Mouse (Mus musculus): ENCODE data around the gene Slc35f6. TPM values are rescaled to one million over a fixed set of nuclear protein-coding genes. Genes with fewer than 3 reads are reported as not detected.
A peak's percentile ranks its signal among the peaks of the same experiment; 100 is the strongest.

Slc35f6 gene
- polyA plus RNA-seq, 1 experiment from 2014 or later: 29.5 TPM

DNA sequence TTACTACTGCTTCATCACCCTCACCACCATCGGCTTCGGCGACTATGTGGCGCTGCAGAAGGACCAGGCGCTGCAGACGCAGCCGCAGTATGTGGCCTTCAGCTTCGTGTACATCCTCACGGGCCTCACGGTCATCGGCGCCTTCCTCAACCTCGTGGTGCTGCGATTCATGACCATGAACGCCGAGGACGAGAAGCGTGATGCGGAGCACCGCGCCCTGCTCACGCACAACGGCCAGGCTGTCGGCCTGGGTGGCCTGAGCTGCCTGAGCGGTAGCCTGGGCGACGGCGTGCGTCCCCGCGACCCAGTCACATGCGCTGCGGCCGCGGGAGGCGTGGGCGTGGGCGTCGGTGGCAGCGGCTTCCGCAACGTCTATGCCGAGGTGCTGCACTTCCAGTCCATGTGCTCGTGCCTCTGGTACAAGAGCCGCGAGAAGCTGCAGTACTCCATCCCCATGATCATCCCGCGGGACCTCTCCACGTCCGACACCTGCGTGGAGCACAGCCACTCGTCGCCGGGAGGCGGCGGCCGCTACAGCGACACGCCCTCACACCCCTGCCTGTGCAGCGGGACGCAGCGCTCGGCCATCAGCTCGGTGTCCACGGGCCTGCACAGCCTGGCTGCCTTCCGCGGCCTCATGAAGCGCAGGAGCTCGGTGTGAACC lies 25.4 kb upstream of the Slc35f6 start:
- Histone ChIP-seq H3K27ac (no peak overlapping the region), H3K9me3 (no peaks in the 10 kb centered on the region), H3K36me3 (no peaks in the 10 kb centered on the region), H3K4me2 (replicated peaks) (peak overlapping the region; percentile 78), H3K27me3 (peaks cover 47% of the 10 kb centered on the region), H3K4me3 (replicated peaks) (peak overlapping the region; percentile 40), H3K9ac (replicated peaks) (peak overlapping the region; percentile 63), H3K4me1 (replicated peaks) (peaks cover 19% of the 10 kb centered on the region)
- ATAC-seq: peak; percentile 74
- WGBS: 2% methylated on average over 69 of the region's 69 CpGs

- Histone ChIP-seq H3K9me3 (no peaks in the 10 kb centered on the region), H3K27ac (no peak overlapping the region), H3K4me3 (replicated peaks) (peak overlapping the region; percentile 40), H3K27me3 (peaks cover 47% of the 10 kb centered on the region), H3K4me1 (replicated peaks) (peaks cover 16% of the 10 kb centered on the region), H3K36me3 (no peaks in the 10 kb centered on the region), H3K4me2 (replicated peaks) (peak overlapping the region; percentile 78), H3K9ac (replicated peaks) (peak overlapping the region; percentile 63; the same call in 1 of the 2 replicates)
- WGBS: 3% methylated on average over 10 of the region's 10 CpGs
- ATAC-seq: no peak
Observed at GRCm38 (mm10) chr5:30622841-30623185, 24.9 kb upstream of the Slc35f6 start.

DNA sequence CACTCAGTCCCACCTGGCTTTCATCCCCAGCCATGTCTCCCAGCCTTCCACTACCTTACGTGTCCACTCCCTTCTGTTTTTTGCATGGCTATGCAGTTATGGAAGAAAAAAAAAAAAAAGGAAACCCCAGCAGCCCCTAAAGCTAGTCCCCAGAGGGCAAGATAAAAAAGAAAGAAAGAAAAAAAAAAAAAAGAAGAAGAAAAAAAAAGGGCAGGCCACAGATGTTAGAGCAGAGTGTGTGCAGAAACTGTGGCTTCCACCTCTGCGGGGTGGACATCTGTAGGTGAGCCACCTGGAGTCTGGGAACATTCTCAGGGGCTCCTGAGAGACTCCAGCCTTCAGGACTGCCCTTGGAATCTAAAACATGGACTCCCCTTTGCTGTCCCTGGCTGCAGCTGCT lies 24.4 kb upstream of the Slc35f6 start:
- Histone ChIP-seq H3K9ac (replicated peaks) (no peak overlapping the region), H3K4me2 (replicated peaks) (peak overlapping the region; percentile 78; the same call in 1 of the 2 replicates), H3K4me1 (replicated peaks) (peaks cover 14% of the 10 kb centered on the region), H3K36me3 (no peaks in the 10 kb centered on the region), H3K9me3 (no peaks in the 10 kb centered on the region), H3K27ac (no peak overlapping the region), H3K27me3 (peaks cover 47% of the 10 kb centered on the region), H3K4me3 (replicated peaks) (no peak overlapping the region)
- WGBS: 56% methylated on average over 2 of the region's 2 CpGs
- no peak for ATAC-seq

GRCm38 (mm10) chr5:30624311-30624710 lies 23.4 kb upstream of the Slc35f6 start:
- whole genome bisulfite sequencing: 37% methylated on average over 1 of the region's 1 CpGs
- Histone ChIP-seq H3K9ac (replicated peaks) (no peak overlapping the region), H3K9me3 (no peaks in the 10 kb centered on the region), H3K27me3 (peaks cover 47% of the 10 kb centered on the region), H3K4me3 (replicated peaks) (no peak overlapping the region), H3K36me3 (no peaks in the 10 kb centered on the region), H3K4me2 (replicated peaks) (no peak overlapping the region), H3K4me1 (replicated peaks) (peaks cover 14% of the 10 kb centered on the region), H3K27ac (no peak overlapping the region)
- no peak for ATAC-seq

DNA sequence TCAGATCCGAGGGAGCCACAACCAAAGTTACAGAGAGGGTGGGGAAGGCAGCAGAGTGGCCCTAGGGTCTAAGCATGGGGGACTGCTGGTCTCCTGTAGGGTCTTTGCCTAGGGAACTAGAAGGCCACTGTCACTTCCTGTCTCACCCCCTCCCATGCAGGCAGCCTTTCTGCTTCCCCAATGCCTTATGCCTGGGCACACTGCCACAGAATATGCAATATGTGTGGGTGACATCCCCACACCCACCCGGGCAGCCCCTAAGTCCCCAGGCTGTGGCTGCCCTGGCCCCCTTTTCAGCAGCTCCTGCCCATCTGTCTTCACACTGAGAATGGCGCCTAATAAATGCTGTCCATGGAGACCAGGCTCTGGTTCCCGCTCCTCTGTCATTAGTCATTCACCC lies 22.8 kb upstream of the Slc35f6 start:
- no peak overlapping the region for H3K4me2 ChIP-seq (replicated peaks)
- no peak overlapping the region for H3K9ac ChIP-seq (replicated peaks)
- no peak for ATAC-seq
- no peaks in the 10 kb centered on the region for H3K9me3 ChIP-seq
- peaks cover 47% of the 10 kb centered on the region for H3K27me3 ChIP-seq
- no peak overlapping the region for H3K27ac ChIP-seq
- H3K4me3 ChIP-seq (replicated peaks): no peak overlapping the region
- WGBS: 62% methylated on average over 4 of the region's 4 CpGs
- peaks cover 14% of the 10 kb centered on the region for H3K4me1 ChIP-seq (replicated peaks)
- no peaks in the 10 kb centered on the region for H3K36me3 ChIP-seq

GRCm38 (mm10) chr5:30625379-30625778 lies 22.4 kb upstream of the Slc35f6 start:
- Histone ChIP-seq H3K9ac (replicated peaks) (no peak overlapping the region), H3K27ac (no peak overlapping the region), H3K4me1 (replicated peaks) (peaks cover 14% of the 10 kb centered on the region), H3K4me2 (replicated peaks) (no peak overlapping the region), H3K36me3 (no peaks in the 10 kb centered on the region), H3K4me3 (replicated peaks) (no peak overlapping the region), H3K9me3 (no peaks in the 10 kb centered on the region), H3K27me3 (peaks cover 47% of the 10 kb centered on the region)
- 81% methylated on average over 3 of the region's 3 CpGs for WGBS
- no peak for ATAC-seq

- 83% methylated on average over 8 of the region's 8 CpGs for WGBS
- Histone ChIP-seq H3K4me3 (replicated peaks) (no peak overlapping the region), H3K27me3 (peaks cover 35% of the 10 kb centered on the region), H3K4me1 (replicated peaks) (peaks cover 14% of the 10 kb centered on the region), H3K9ac (replicated peaks) (no peak overlapping the region), H3K36me3 (no peaks in the 10 kb centered on the region), H3K9me3 (no peaks in the 10 kb centered on the region), H3K27ac (no peak overlapping the region), H3K4me2 (replicated peaks) (no peak overlapping the region)
- no peak for ATAC-seq
Observed at GRCm38 (mm10) chr5:30626331-30627105, 21.2 kb upstream of the Slc35f6 start.

DNA sequence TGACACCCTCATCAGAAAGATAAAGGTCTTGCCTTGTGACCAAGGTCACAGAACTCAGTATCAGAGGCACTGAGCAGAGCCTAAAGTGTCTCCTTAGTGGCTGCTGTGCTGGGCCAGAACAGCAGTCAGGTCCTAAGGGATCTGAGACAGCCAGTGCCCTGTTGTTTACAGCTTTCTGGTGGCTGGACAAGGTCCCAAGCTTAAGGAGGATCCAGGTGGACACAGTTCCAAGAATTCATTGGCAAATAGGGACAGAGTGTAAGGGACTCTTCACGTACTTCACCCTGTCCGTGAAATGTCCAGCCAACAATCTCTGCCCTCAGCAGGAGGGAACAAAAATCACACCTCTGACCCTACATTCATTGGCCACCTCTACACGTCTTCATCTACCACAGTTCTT lies 19.2 kb upstream of the Slc35f6 start:
- Histone ChIP-seq H3K27me3 (peaks cover 15% of the 10 kb centered on the region), H3K36me3 (no peaks in the 10 kb centered on the region), H3K4me2 (replicated peaks) (no peak overlapping the region), H3K4me3 (replicated peaks) (no peak overlapping the region), H3K9me3 (no peaks in the 10 kb centered on the region), H3K27ac (no peak overlapping the region), H3K4me1 (replicated peaks) (no peaks in the 10 kb centered on the region), H3K9ac (replicated peaks) (no peak overlapping the region)
- whole genome bisulfite sequencing: 86% methylated on average over 3 of the region's 3 CpGs
- ATAC-seq: no peak

DNA sequence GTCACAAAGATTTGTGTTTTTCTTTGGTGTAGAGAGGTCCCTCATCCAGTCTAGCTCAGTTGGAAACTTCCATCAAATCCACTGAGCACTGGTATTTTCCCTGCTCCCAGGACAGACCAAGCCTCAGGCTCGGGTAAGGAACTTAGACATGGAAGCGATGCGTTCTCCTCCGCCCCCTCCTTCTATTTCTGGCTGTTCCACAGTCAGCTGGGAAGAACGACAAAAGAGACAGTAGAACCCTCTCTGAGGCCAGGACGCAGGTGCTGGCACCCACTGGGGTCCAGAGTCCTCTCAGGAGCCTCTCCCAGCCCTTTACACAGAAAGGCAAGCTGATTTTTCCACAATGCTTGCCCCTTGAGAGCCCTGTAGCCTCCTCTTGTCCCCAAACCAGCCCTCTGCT lies 17.3 kb upstream of the Slc35f6 start:
- no peaks in the 10 kb centered on the region for H3K36me3 ChIP-seq
- no peak for ATAC-seq
- 81% methylated on average over 6 of the region's 6 CpGs for WGBS
- H3K4me3 ChIP-seq (replicated peaks): no peak overlapping the region
- no peak overlapping the region for H3K9ac ChIP-seq (replicated peaks)
- H3K27ac ChIP-seq: no peak overlapping the region
- no peak overlapping the region for H3K4me2 ChIP-seq (replicated peaks)
- H3K4me1 ChIP-seq (replicated peaks): no peaks in the 10 kb centered on the region
- no peaks in the 10 kb centered on the region for H3K9me3 ChIP-seq
- 0 out of 2 replicates have a peak, but pooled peaks cover 4% of the 10 kb centered on the region for H3K27me3 ChIP-seq

DNA sequence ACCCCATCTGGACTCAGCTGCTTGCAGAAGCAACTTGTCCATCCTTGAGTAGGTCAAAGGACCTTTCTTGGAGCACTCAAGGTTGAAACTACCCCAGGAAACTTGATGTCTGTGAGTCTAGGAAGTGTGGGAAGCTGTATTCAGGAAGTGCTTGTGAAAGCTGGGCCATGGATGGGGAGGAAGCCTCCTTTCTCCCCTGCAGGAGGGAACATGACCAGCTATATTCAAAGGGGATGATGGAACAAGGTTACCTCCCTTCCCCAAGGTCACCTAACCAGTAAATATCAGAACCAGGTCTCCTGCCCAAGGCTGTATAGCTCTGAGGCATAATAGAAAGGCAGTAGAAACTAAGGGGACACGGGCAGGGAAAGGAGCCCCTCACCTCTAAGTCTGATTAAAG lies 15.6 kb upstream of the Slc35f6 start:
- Histone ChIP-seq H3K27ac (no peak overlapping the region), H3K36me3 (no peaks in the 10 kb centered on the region), H3K27me3 (no peaks in the 10 kb centered on the region), H3K4me3 (replicated peaks) (no peak overlapping the region), H3K4me2 (replicated peaks) (no peak overlapping the region), H3K9me3 (no peaks in the 10 kb centered on the region), H3K4me1 (replicated peaks) (no peaks in the 10 kb centered on the region), H3K9ac (replicated peaks) (no peak overlapping the region)
- WGBS: 77% methylated on average over 1 of the region's 1 CpGs
- no peak for ATAC-seq

GRCm38 (mm10) chr5:30636994-30637393 lies 10.7 kb upstream of the Slc35f6 start:
- no peak overlapping the region for H3K9ac ChIP-seq (replicated peaks)

GRCm38 (mm10) chr5:30638041-30638440 lies 9.7 kb upstream of the Slc35f6 start:
- H3K9ac ChIP-seq (replicated peaks): no peak overlapping the region
- 6% methylated on average over 6 of the region's 6 CpGs for WGBS
- no peak overlapping the region for H3K27ac ChIP-seq
- H3K9me3 ChIP-seq: no peaks in the 10 kb centered on the region
- H3K4me3 ChIP-seq (replicated peaks): no peak overlapping the region
- no peaks in the 10 kb centered on the region for H3K27me3 ChIP-seq
- H3K4me1 ChIP-seq (replicated peaks): no peaks in the 10 kb centered on the region
- no peaks in the 10 kb centered on the region for H3K36me3 ChIP-seq
- no peak overlapping the region for H3K4me2 ChIP-seq (replicated peaks)
- peak; percentile 72 for ATAC-seq

More at GRCm38 (mm10) chr5:30636994-30637393, 10.7 kb upstream of the Slc35f6 start:
- 68% methylated on average over 7 of the region's 7 CpGs for WGBS
- Histone ChIP-seq H3K4me2 (replicated peaks) (no peak overlapping the region), H3K36me3 (no peaks in the 10 kb centered on the region), H3K4me1 (replicated peaks) (no peaks in the 10 kb centered on the region), H3K27ac (no peak overlapping the region), H3K27me3 (no peaks in the 10 kb centered on the region), H3K4me3 (replicated peaks) (no peak overlapping the region), H3K9me3 (no peaks in the 10 kb centered on the region)
- no peak for ATAC-seq

All from midbrain, embryonic 13.5 days (tissue).